Mouse (Mus musculus): ENCODE measurements around the gene Gtf3c2.

DNA sequence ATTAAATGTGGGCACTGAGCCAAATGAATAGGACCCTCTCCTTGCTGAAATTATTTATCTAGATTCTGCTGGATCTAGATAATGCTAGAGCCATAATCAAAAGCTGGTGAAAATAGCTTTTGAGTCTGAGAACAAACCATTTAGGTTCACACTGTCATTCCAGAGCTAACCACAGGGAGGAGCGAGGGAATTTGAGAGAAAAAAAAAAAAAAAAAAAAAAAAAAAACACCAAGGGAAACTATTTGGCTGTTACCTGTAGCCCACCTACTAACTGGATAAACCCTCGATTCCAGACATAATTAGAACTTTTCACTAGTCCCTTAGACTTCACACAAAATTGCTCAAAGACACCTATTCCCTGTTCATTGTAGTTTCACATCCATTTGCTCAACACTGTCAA lies 39.1 kb upstream of the Gtf3c2 start:
- no peak for TF ChIP-seq EP300 (IDR thresholded peaks at IDR 0.05; ENCODE audit: low read depth)
- peak; percentile 36 for TF ChIP-seq CTCF (IDR thresholded peaks at IDR 0.05; ENCODE audit: low read depth)

Measured in heart, postnatal 0 days (tissue).